In genomic region chr2:36183278-36183677, GRCm38 (mm10) we compare ENCODE assay signal across 15 mouse cellular contexts. TPM values are rescaled to one million over a fixed set of nuclear protein-coding genes. Genes with fewer than 3 reads are reported as not detected.
DNase-seq lines count a peak whose midpoint lies in the region; ATAC-seq lines count a peak whose summit lies in the region.
"Had no signal": no experiment of that assay in that cellular context is flagged by ENCODE, and none has a peak within 500 bp of the region (broad histone marks: within the 10 kb centered on the region; RNA-seq: fewer than 3 reads in every experiment).

No protein-coding gene starts in this region.

- no peaks in the 10 kb centered on the region for H3K27me3 ChIP-seq in hindbrain, embryonic 16.5 days (replicated peaks; ENCODE audit: control insufficient read depth, insufficient read depth, low read length)
- no peaks in the 10 kb centered on the region for H3K27me3 ChIP-seq in hindbrain, embryonic 10.5 days (ENCODE audit: insufficient read depth, poor library complexity, severe bottlenecking)
- H3K27me3 ChIP-seq in lung, embryonic 15.5 days: no peaks in the 10 kb centered on the region
- H3K27me3 ChIP-seq: midbrain, embryonic 13.5 days; neural tube, embryonic 13.5 days had no signal

- WGBS in hindbrain, embryonic 16.5 days: 66% methylated on average over 2 of the region's 2 CpGs
- WGBS in hindbrain, embryonic 10.5 days: 78% methylated on average over 2 of the region's 2 CpGs
- 58% methylated on average over 2 of the region's 2 CpGs for WGBS in lung, embryonic 15.5 days

- H3K4me1 ChIP-seq in hindbrain, embryonic 16.5 days (ENCODE audit: control insufficient read depth, insufficient read depth, low read depth, low read length): no peaks in the 10 kb centered on the region; the same call in 1 of the 2 replicates
- H3K4me1 ChIP-seq in hindbrain, embryonic 10.5 days (replicated peaks): 0 out of 2 replicates have a peak, but pooled peaks cover 8% of the 10 kb centered on the region
- peaks cover 19% of the 10 kb centered on the region for H3K4me1 ChIP-seq in lung, embryonic 15.5 days
- H3K4me1 ChIP-seq: midbrain, embryonic 13.5 days; neural tube, embryonic 13.5 days had no signal

- no peaks in the 10 kb centered on the region for H3K36me3 ChIP-seq in hindbrain, embryonic 16.5 days (ENCODE audit: control insufficient read depth, insufficient read depth, low read length)
- peaks cover 15% of the 10 kb centered on the region for H3K36me3 ChIP-seq in hindbrain, embryonic 10.5 days
- no peaks in the 10 kb centered on the region for H3K36me3 ChIP-seq in lung, embryonic 15.5 days

- no peak overlapping the region for H3K4me2 ChIP-seq in hindbrain, embryonic 16.5 days (ENCODE audit: low read length)
- no peak overlapping the region for H3K4me2 ChIP-seq in lung, embryonic 15.5 days
- H3K4me2 ChIP-seq: midbrain, embryonic 13.5 days; neural tube, embryonic 13.5 days had no signal

- ATAC-seq in hindbrain, embryonic 16.5 days: peak; percentile 63; the same call in 1 of the 2 replicates
- ATAC-seq in lung, embryonic 15.5 days (ENCODE audit: borderline replicate concordance, extremely low read depth, low FRiP score, low TSS enrichment): peak; percentile 62
- ATAC-seq: midbrain, embryonic 13.5 days had no signal

- intact Hi-C loops in heart, postnatal 10 days (cut with DNase I): no loop called here

- DNase-seq in cerebellum, postnatal 14 days: peak; percentile 13 to 26
- no peak for DNase-seq in cerebellum, postnatal 25 days
- DNase-seq in hindbrain, embryonic 10.5 days (ENCODE audit: low spot score): no peak
- DNase-seq in lung, adult 18-20 months: no peak
- peak; percentile 53 to 78 for DNase-seq in heart, postnatal 10 days
- DNase-seq in adrenal gland, postnatal 25 days: no peak
- DNase-seq: cerebellum, postnatal 36 days; lung, adult 2 months had no signal

- H3K4me3 ChIP-seq in hindbrain, embryonic 16.5 days (ENCODE audit: low read length): no peak overlapping the region
- no peak overlapping the region for H3K4me3 ChIP-seq in hindbrain, embryonic 10.5 days
- H3K4me3 ChIP-seq in lung, embryonic 15.5 days: no peak overlapping the region
- H3K4me3 ChIP-seq: erythroblast, embryonic 14.5 days; left cerebral cortex, adult 2 months; midbrain, embryonic 13.5 days; neural tube, embryonic 13.5 days had no signal

- H3K9ac ChIP-seq in hindbrain, embryonic 16.5 days (ENCODE audit: low read depth, low read length): peak overlapping the region; percentile 9; the same call in 1 of the 2 replicates
- no peak overlapping the region for H3K9ac ChIP-seq in lung, embryonic 15.5 days
- H3K9ac ChIP-seq: midbrain, embryonic 13.5 days; neural tube, embryonic 13.5 days had no signal

- no peak overlapping the region for H3K27ac ChIP-seq in hindbrain, embryonic 16.5 days (ENCODE audit: low read depth, low read length)
- no peak overlapping the region for H3K27ac ChIP-seq in hindbrain, embryonic 10.5 days
- H3K27ac ChIP-seq in lung, embryonic 15.5 days: peak overlapping the region; percentile 92
- H3K27ac ChIP-seq: kidney, postnatal 0 days; left cerebral cortex, adult 2 months; midbrain, embryonic 13.5 days; neural tube, embryonic 13.5 days had no signal

- no peaks in the 10 kb centered on the region for H3K9me3 ChIP-seq in hindbrain, embryonic 16.5 days (ENCODE audit: control insufficient read depth, low read length)
- no peaks in the 10 kb centered on the region for H3K9me3 ChIP-seq in hindbrain, embryonic 10.5 days
- H3K9me3 ChIP-seq in lung, embryonic 15.5 days: no peaks in the 10 kb centered on the region
- H3K9me3 ChIP-seq: midbrain, embryonic 13.5 days; neural tube, embryonic 13.5 days had no signal

RNA-seq across cellular contexts. Expression of gene Rbm18, which starts 46.7 kb away (rescaled TPM):
- polyA plus RNA-seq in hindbrain, embryonic 16.5 days (2015; fragmentation: Nextera tagmentation; extraction: Ambion mirVana): 114 and 117 TPM in 2 replicates
- 88.2 and 98.7 TPM in 2 replicates for polyA plus RNA-seq in hindbrain, embryonic 10.5 days (2016; fragmentation: Nextera tagmentation; extraction: Ambion mirVana)
- 70.5 and 73.5 TPM in 2 replicates for polyA plus RNA-seq in lung, embryonic 15.5 days (2015; fragmentation: Nextera tagmentation; extraction: Ambion mirVana)
- 10 to 100 TPM; 41.7 TPM for total RNA-seq in heart, postnatal 10 days (2021)
- total RNA-seq in adrenal gland, postnatal 25 days (2021): 27.0 and 28.5 TPM in 2 replicates

RNA-seq across cellular contexts. Expression of gene Ptgs1, which starts 46.9 kb away (rescaled TPM):
- polyA plus RNA-seq in hindbrain, embryonic 16.5 days (2015; fragmentation: Nextera tagmentation; extraction: Ambion mirVana): 6.6 and 6.8 TPM in 2 replicates
- 4.5 and 5.2 TPM in 2 replicates for polyA plus RNA-seq in hindbrain, embryonic 10.5 days (2016; fragmentation: Nextera tagmentation; extraction: Ambion mirVana)
- polyA plus RNA-seq in lung, embryonic 15.5 days (2015; fragmentation: Nextera tagmentation; extraction: Ambion mirVana): 48.9 and 54.9 TPM in 2 replicates
- total RNA-seq in heart, postnatal 10 days (2021): 10 to 100 TPM; 15.5 to 16.0 TPM
- total RNA-seq in adrenal gland, postnatal 25 days (2021): 8.7 and 12.4 TPM in 2 replicates

RNA-seq across cellular contexts. Expression of gene Mrrf, which starts 47.1 kb away (rescaled TPM):
- 26.6 and 26.7 TPM in 2 replicates for polyA plus RNA-seq in hindbrain, embryonic 16.5 days (2015; fragmentation: Nextera tagmentation; extraction: Ambion mirVana)
- polyA plus RNA-seq in hindbrain, embryonic 10.5 days (2016; fragmentation: Nextera tagmentation; extraction: Ambion mirVana): 24.7 and 25.9 TPM in 2 replicates
- 31.1 and 32.4 TPM in 2 replicates for polyA plus RNA-seq in lung, embryonic 15.5 days (2015; fragmentation: Nextera tagmentation; extraction: Ambion mirVana)
- total RNA-seq in heart, postnatal 10 days (2021): 10 to 100 TPM; 40.2 to 40.6 TPM
- 24.6 and 24.8 TPM in 2 replicates for total RNA-seq in adrenal gland, postnatal 25 days (2021)

Comparison
In these comparisons a context has a peak if more than half of its experiments do, and no peak if none do; other contexts are left out.
1. DNase-seq: peak in cerebellum, postnatal 14 days (2 of 2) and heart, postnatal 10 days (2 of 2); none in cerebellum, postnatal 25 days (0 of 2), hindbrain, embryonic 10.5 days (single experiment), lung, adult 18-20 months (0 of 2) and adrenal gland, postnatal 25 days (single experiment).